31 mouse cellular contexts compared by ENCODE assay signal in the genomic region with DNA sequence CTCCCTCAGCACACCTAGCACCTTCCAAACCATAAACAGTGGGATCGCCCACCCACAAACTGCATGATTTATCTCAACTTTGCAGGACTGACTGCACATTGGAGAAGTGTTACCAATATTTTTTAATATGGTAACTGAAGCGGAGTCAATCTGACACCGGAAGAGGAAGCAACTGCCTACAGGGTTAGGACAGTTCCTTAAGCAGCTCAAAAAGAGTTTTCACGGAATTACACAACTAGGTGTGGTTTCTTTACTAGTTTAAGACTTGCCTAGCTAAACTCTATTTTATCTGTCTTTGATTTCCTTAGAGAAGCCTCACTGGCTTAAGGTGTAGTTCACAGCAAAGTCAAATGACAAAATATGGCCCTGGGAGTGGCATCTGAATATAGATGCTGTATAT.
"Had no signal": no experiment of that assay in that cellular context is flagged by ENCODE, and none has a peak within 500 bp of the region (broad histone marks: within the 10 kb centered on the region; RNA-seq: fewer than 3 reads in every experiment).

No protein-coding gene starts in this region.

- DNase-seq: left cerebral cortex, postnatal 4 days; liver; liver, embryonic 13.5 days; liver, postnatal 0 days; lung, adult 18-20 months; lung, adult 2 months; lung, embryonic 14.5 days; lung, postnatal 10 days; lung, postnatal 14 days; lung, postnatal 36 days; lung, postnatal 4 days; midbrain, embryonic 14.5 days had no signal

- H3K4me3 ChIP-seq: limb, embryonic 10.5 days; limb, embryonic 12.5 days; limb, embryonic 13.5 days; limb, embryonic 15.5 days; liver, embryonic 12.5 days; liver, embryonic 13.5 days; liver, embryonic 15.5 days; lung, embryonic 15.5 days; megakaryocyte, embryonic 14.5 days; midbrain, embryonic 10.5 days; midbrain, embryonic 12.5 days; midbrain, embryonic 13.5 days; midbrain, embryonic 15.5 days; myocyte; neural tube, embryonic 12.5 days; neural tube, embryonic 13.5 days had no signal

- ATAC-seq: liver, embryonic 12.5 days; liver, postnatal 0 days; lung, postnatal 0 days; midbrain, embryonic 13.5 days; midbrain, embryonic 15.5 days; midbrain, embryonic 16.5 days had no signal

- H3K36me3 ChIP-seq: limb, embryonic 12.5 days; limb, embryonic 15.5 days; liver, embryonic 12.5 days; liver, embryonic 13.5 days; liver, embryonic 15.5 days; lung, embryonic 15.5 days; midbrain, embryonic 10.5 days; midbrain, embryonic 12.5 days; midbrain, embryonic 13.5 days; midbrain, embryonic 15.5 days; neural tube, embryonic 12.5 days; neural tube, embryonic 13.5 days had no signal

- H3K27ac ChIP-seq: limb, embryonic 10.5 days; limb, embryonic 12.5 days; limb, embryonic 13.5 days; limb, embryonic 15.5 days; liver, embryonic 12.5 days; liver, embryonic 13.5 days; liver, embryonic 14.5 days; liver, embryonic 15.5 days; lung, embryonic 15.5 days; macrophage; midbrain, embryonic 10.5 days; midbrain, embryonic 12.5 days; midbrain, embryonic 13.5 days; midbrain, embryonic 15.5 days; neural tube, embryonic 12.5 days; neural tube, embryonic 13.5 days had no signal

- H3K27me3 ChIP-seq: limb, embryonic 12.5 days; limb, embryonic 13.5 days; limb, embryonic 15.5 days; liver, embryonic 12.5 days; liver, embryonic 13.5 days; liver, embryonic 15.5 days; lung, embryonic 15.5 days; megakaryocyte, embryonic 14.5 days; midbrain, embryonic 12.5 days; midbrain, embryonic 13.5 days; midbrain, embryonic 15.5 days; neural tube, embryonic 12.5 days; neural tube, embryonic 13.5 days had no signal

- H3K4me1 ChIP-seq: liver, embryonic 12.5 days; liver, embryonic 13.5 days; liver, embryonic 15.5 days; lung, embryonic 15.5 days; megakaryocyte, embryonic 14.5 days; midbrain, embryonic 10.5 days; midbrain, embryonic 12.5 days; neural tube, embryonic 12.5 days; neural tube, embryonic 13.5 days had no signal
